In genomic region chr13:108158465-108159240, GRCm38 (mm10) we compare ENCODE assay signal across 7 mouse cellular contexts. TPM values are rescaled to one million over a fixed set of nuclear protein-coding genes. Genes with fewer than 3 reads are reported as not detected.
DNase-seq lines count a peak whose midpoint lies in the region; ATAC-seq lines count a peak whose summit lies in the region.

Ndufaf2 (minus strand) TSS chr13:108158623.
Ercc8 (plus strand) TSS chr13:108158731.

- H3K9ac ChIP-seq in embryonic facial prominence, embryonic 12.5 days: peak within 1 kb of the TSS; percentile 58
- H3K9ac ChIP-seq in limb, embryonic 11.5 days (ENCODE audit: low read length): peak within 1 kb of the TSS; percentile 67
- peak within 1 kb of the TSS; percentile 65 for H3K9ac ChIP-seq in midbrain, embryonic 14.5 days (replicated peaks; ENCODE audit: low read length)

- H3K36me3 ChIP-seq in embryonic facial prominence, embryonic 12.5 days: peaks cover 7% of the 10 kb centered on the region; the same call in 1 of the 2 replicates
- H3K36me3 ChIP-seq in limb, embryonic 11.5 days (ENCODE audit: control insufficient read depth, insufficient read depth, low read length): no peaks in the 10 kb centered on the region
- peaks cover 16% of the 10 kb centered on the region; the same call in 1 of the 2 replicates for H3K36me3 ChIP-seq in midbrain, embryonic 14.5 days (ENCODE audit: control insufficient read depth, insufficient read depth, low read length)

- WGBS in embryonic facial prominence, embryonic 12.5 days: under 1% methylated on average over 47 of the region's 47 CpGs
- WGBS in limb, embryonic 11.5 days: under 1% methylated on average over 47 of the region's 47 CpGs
- under 1% methylated on average over 47 of the region's 47 CpGs for WGBS in midbrain, embryonic 14.5 days

- H3K9me3 ChIP-seq in embryonic facial prominence, embryonic 12.5 days: no peaks in the 10 kb centered on the region
- no peaks in the 10 kb centered on the region for H3K9me3 ChIP-seq in limb, embryonic 11.5 days (ENCODE audit: control insufficient read depth, low read length)
- no peaks in the 10 kb centered on the region for H3K9me3 ChIP-seq in midbrain, embryonic 14.5 days (ENCODE audit: control insufficient read depth, low read length)

- ATAC-seq in embryonic facial prominence, embryonic 12.5 days (ENCODE audit: insufficient number of reproducible peaks, insufficient read depth, low FRiP score, low TSS enrichment): peak; percentile 96
- ATAC-seq in limb, embryonic 11.5 days (ENCODE audit: insufficient number of reproducible peaks, low FRiP score, low TSS enrichment, low read depth): peak; percentile 98
- ATAC-seq in midbrain, embryonic 14.5 days (ENCODE audit: low FRiP score, low TSS enrichment): peak; percentile 98

- H3K4me2 ChIP-seq in embryonic facial prominence, embryonic 12.5 days (replicated peaks): peak within 1 kb of the TSS; percentile 72
- peak within 1 kb of the TSS; percentile 60 for H3K4me2 ChIP-seq in limb, embryonic 11.5 days (ENCODE audit: low read depth, severe bottlenecking)
- H3K4me2 ChIP-seq in midbrain, embryonic 14.5 days (ENCODE audit: low read length): peak within 1 kb of the TSS; percentile 94

- no peak within 1 kb of the TSS for H3K27ac ChIP-seq in embryonic facial prominence, embryonic 12.5 days
- H3K27ac ChIP-seq in limb, embryonic 11.5 days (replicated peaks; ENCODE audit: low read depth, low read length): no peak within 1 kb of the TSS
- H3K27ac ChIP-seq in midbrain, embryonic 14.5 days (replicated peaks; ENCODE audit: low read depth, low read length): peak within 1 kb of the TSS; percentile 41; the same call in 1 of the 2 replicates

- peak within 1 kb of the TSS; percentile 88 for H3K4me3 ChIP-seq in embryonic facial prominence, embryonic 12.5 days
- H3K4me3 ChIP-seq in limb, embryonic 11.5 days (ENCODE audit: low read depth, low read length): peak within 1 kb of the TSS; percentile 72
- peak within 1 kb of the TSS; percentile 71 for H3K4me3 ChIP-seq in midbrain, embryonic 14.5 days (replicated peaks; ENCODE audit: low read depth, low read length)

- no peaks in the 10 kb centered on the region for H3K27me3 ChIP-seq in embryonic facial prominence, embryonic 12.5 days
- no peaks in the 10 kb centered on the region for H3K27me3 ChIP-seq in limb, embryonic 11.5 days (ENCODE audit: control insufficient read depth, insufficient read depth, low read length)
- H3K27me3 ChIP-seq in midbrain, embryonic 14.5 days (ENCODE audit: control insufficient read depth, insufficient read depth, low read length): no peaks in the 10 kb centered on the region

- H3K4me1 ChIP-seq in embryonic facial prominence, embryonic 12.5 days: peaks cover 9% of the 10 kb centered on the region
- H3K4me1 ChIP-seq in limb, embryonic 11.5 days (ENCODE audit: control insufficient read depth, insufficient read depth, low read length): peaks cover 4% of the 10 kb centered on the region; the same call in 1 of the 2 replicates
- peaks cover 8% of the 10 kb centered on the region; the same call in 1 of the 2 replicates for H3K4me1 ChIP-seq in midbrain, embryonic 14.5 days (ENCODE audit: control insufficient read depth, insufficient read depth, low read length)

- DNase-seq in adrenal gland, postnatal 25 days: peak; percentile 97
- peak; percentile 99 for DNase-seq in heart, adult 11 months
- DNase-seq in kidney, adult 18-20 months: peak; percentile 98
- peak; percentile 99 for DNase-seq in limb, embryonic 11.5 days (ENCODE audit: low spot score)
- DNase-seq in midbrain, embryonic 14.5 days: peak; percentile 98
- DNase-seq in spleen, adult 18-20 months: peak; percentile 90 to 97

RNA-seq across cellular contexts. Expression of gene Ndufaf2, which starts in this region (rescaled TPM):
- total RNA-seq in adrenal gland, postnatal 25 days (2021): 31.7 and 46.4 TPM in 2 replicates
- polyA plus RNA-seq in embryonic facial prominence, embryonic 12.5 days (2016; fragmentation: Nextera tagmentation; extraction: Ambion mirVana): 92.1 and 94.0 TPM in 2 replicates
- polyA plus RNA-seq in limb, embryonic 11.5 days (2014; fragmentation: Nextera tagmentation; extraction: Ambion mirVana): 102 and 103 TPM in 2 replicates
- 64.3 and 77.1 TPM in 2 replicates for polyA plus RNA-seq in midbrain, embryonic 14.5 days (2014; fragmentation: Nextera tagmentation; extraction: Ambion mirVana)

RNA-seq across cellular contexts. Expression of gene Ercc8, which starts in this region (rescaled TPM):
- 9.1 and 13.2 TPM in 2 replicates for total RNA-seq in adrenal gland, postnatal 25 days (2021)
- 20.8 and 24.2 TPM in 2 replicates for polyA plus RNA-seq in embryonic facial prominence, embryonic 12.5 days (2016; fragmentation: Nextera tagmentation; extraction: Ambion mirVana)
- 24.9 and 26.6 TPM in 2 replicates for polyA plus RNA-seq in limb, embryonic 11.5 days (2014; fragmentation: Nextera tagmentation; extraction: Ambion mirVana)
- 32.2 and 32.9 TPM in 2 replicates for polyA plus RNA-seq in midbrain, embryonic 14.5 days (2014; fragmentation: Nextera tagmentation; extraction: Ambion mirVana)
